Mouse (Mus musculus) testis, adult 2 months (tissue): ENCODE measurements at regions not wholly inside any gene's neighbourhood (a gene's known extent, or its start where the extent isn't known, plus 50 kb on each side); places are given as distances from the start of the nearest gene placed in this dataset.
A peak's percentile ranks its signal among the peaks of the same experiment; 100 is the strongest.

Experiments used
- H3K27ac ChIP-seq: fragments of 200-500 bp; 2 replicates; pipeline ENCODE4 v1.5.1; 2012; ENCODE audit warnings: low read depth, low read length; ENCODE audit not compliant: control insufficient read depth, insufficient read depth
- H3K27me3 ChIP-seq: fragments of 200-500 bp; 2 replicates; pipeline ENCODE4 v1.6.1; 2012; ENCODE audit warnings: mild to moderate bottlenecking, low read length, moderate library complexity; ENCODE audit not compliant: control insufficient read depth, insufficient read depth
- H3K36me3 ChIP-seq: fragments of 200-500 bp; 2 replicates; pipeline ENCODE4 v1.6.1; 2012; ENCODE audit warnings: mild to moderate bottlenecking, low read length; ENCODE audit not compliant: control insufficient read depth, insufficient read depth
- H3K4me1 ChIP-seq: fragments of 200-500 bp; 2 replicates; pipeline ENCODE4 v1.6.1; 2012; ENCODE audit warnings: low read length; ENCODE audit not compliant: control insufficient read depth, insufficient read depth
- H3K4me3 ChIP-seq: fragments of 200-500 bp; 2 replicates; pipeline ENCODE4 v1.5.1; 2012; ENCODE audit warnings: low read depth, mild to moderate bottlenecking, low read length, moderate library complexity, mixed read lengths; ENCODE audit not compliant: control insufficient read depth
- CTCF ChIP-seq: fragments of 200-500 bp; IDR thresholded peaks from 2 replicates; pipeline ENCODE4 v1.5.1; 2012; ENCODE audit warnings: low read depth, mild to moderate bottlenecking, inconsistent platforms, low read length, moderate library complexity; ENCODE audit not compliant: control insufficient read depth, insufficient read depth, insufficient replicate concordance
- POLR2A ChIP-seq: fragments of 200-500 bp; IDR thresholded peaks from 2 replicates; pipeline ENCODE4 v1.6.1; 2012; ENCODE audit warnings: low read depth, mild to moderate bottlenecking, inconsistent platforms, low read length, moderate library complexity; ENCODE audit not compliant: control insufficient read depth

- H3K36me3 ChIP-seq, result no peaks in the 10 kb centered on the region
- H3K27me3 ChIP-seq, result no peaks in the 10 kb centered on the region
- H3K4me1 ChIP-seq, result no peaks in the 10 kb centered on the region
- no peak for TF ChIP-seq CTCF
- no peak for TF ChIP-seq POLR2A
- H3K27ac ChIP-seq, result no peak overlapping the region
- no peak overlapping the region for H3K4me3 ChIP-seq
Measured at GRCm38 (mm10) chr8:89396673-89397072, 352.7 kb upstream of the Sall1 start.

- Histone ChIP-seq H3K36me3 (no peaks in the 10 kb centered on the region), H3K4me3 (no peak overlapping the region), H3K27me3 (no peaks in the 10 kb centered on the region), H3K27ac (no peak overlapping the region), H3K4me1 (no peaks in the 10 kb centered on the region)
- TF ChIP-seq CTCF, result no peak
- TF ChIP-seq POLR2A, result no peak
Measured at GRCm38 (mm10) chr8:89392749-89393148, 348.8 kb upstream of the Sall1 start.

GRCm38 (mm10) chr8:89388761-89389160, 344.8 kb upstream of the Sall1 start:
- Histone ChIP-seq H3K27me3 (no peaks in the 10 kb centered on the region), H3K4me3 (no peak overlapping the region), H3K36me3 (no peaks in the 10 kb centered on the region), H3K27ac (no peak overlapping the region), H3K4me1 (no peaks in the 10 kb centered on the region; the same call in 1 of the 2 replicates)
- TF ChIP-seq CTCF (no peak), POLR2A (no peak)

GRCm38 (mm10) chr8:89387295-89387694, 343.3 kb upstream of the Sall1 start:
- Histone ChIP-seq H3K27ac (no peak overlapping the region), H3K27me3 (no peaks in the 10 kb centered on the region), H3K36me3 (no peaks in the 10 kb centered on the region), H3K4me3 (no peak overlapping the region), H3K4me1 (no peaks in the 10 kb centered on the region; the same call in none of the 2 replicates)
- TF ChIP-seq CTCF (no peak), POLR2A (no peak)

GRCm38 (mm10) chr8:89385028-89385427, 341.1 kb upstream of the Sall1 start:
- Histone ChIP-seq H3K4me3 (no peak overlapping the region), H3K27me3 (no peaks in the 10 kb centered on the region), H3K36me3 (no peaks in the 10 kb centered on the region), H3K27ac (no peak overlapping the region), H3K4me1 (no peaks in the 10 kb centered on the region; the same call in none of the 2 replicates)
- TF ChIP-seq CTCF, result no peak
- no peak for TF ChIP-seq POLR2A

GRCm38 (mm10) chr8:89383781-89384180, 339.8 kb upstream of the Sall1 start:
- H3K27me3 ChIP-seq, result no peaks in the 10 kb centered on the region
- TF ChIP-seq POLR2A, result no peak
- TF ChIP-seq CTCF, result no peak
- H3K4me1 ChIP-seq, result no peaks in the 10 kb centered on the region; the same call in none of the 2 replicates
- H3K27ac ChIP-seq, result no peak overlapping the region
- H3K36me3 ChIP-seq, result no peaks in the 10 kb centered on the region
- no peak overlapping the region for H3K4me3 ChIP-seq

- Histone ChIP-seq H3K27ac (no peak overlapping the region), H3K4me1 (no peaks in the 10 kb centered on the region; the same call in none of the 2 replicates), H3K36me3 (no peaks in the 10 kb centered on the region), H3K4me3 (peak overlapping the region; percentile 15), H3K27me3 (no peaks in the 10 kb centered on the region)
- TF ChIP-seq POLR2A (no peak), CTCF (no peak)
Measured at GRCm38 (mm10) chr8:89382538-89383380, 338.8 kb upstream of the Sall1 start.
